Mouse (Mus musculus): ENCODE measurements at regions not wholly inside any gene's neighbourhood (a gene's known extent, or its start where the extent isn't known, plus 50 kb on each side); places are given as distances from the start of the nearest gene placed in this dataset.

GRCm38 (mm10) chr5:51866002-51866401 lies 298.5 kb upstream of the Ppargc1a start:
- intact Hi-C loops (cut with DNase I), result no loop called here
- DNase-seq (ENCODE audit: extremely low spot score in 1 of 2, low spot score in 2 of 2), result no peak

- DNase-seq (ENCODE audit: extremely low spot score in 1 of 2, low spot score in 2 of 2), result no peak
- intact Hi-C loops (cut with DNase I), result no loop called here
Observed at GRCm38 (mm10) chr5:51860496-51860895, 293.0 kb upstream of the Ppargc1a start.

- DNase-seq (ENCODE audit: extremely low spot score in 1 of 2, low spot score in 2 of 2), result no peak
- intact Hi-C loops (cut with DNase I), result no loop called here
Observed at GRCm38 (mm10) chr5:51853456-51854124, 286.1 kb upstream of the Ppargc1a start.

GRCm38 (mm10) chr5:51850091-51850490 lies 282.6 kb upstream of the Ppargc1a start:
- intact Hi-C loops (cut with DNase I), result no loop called here
- no peak for DNase-seq (ENCODE audit: extremely low spot score in 1 of 2, low spot score in 2 of 2)

GRCm38 (mm10) chr5:51849236-51849635 lies 281.7 kb upstream of the Ppargc1a start:
- DNase-seq (ENCODE audit: extremely low spot score in 1 of 2, low spot score in 2 of 2), result no peak
- intact Hi-C loops (cut with DNase I), result no loop called here

- intact Hi-C loops (cut with DNase I), result no loop called here
- no peak for DNase-seq (ENCODE audit: extremely low spot score in 1 of 2, low spot score in 2 of 2)
Observed at GRCm38 (mm10) chr5:51842189-51842588, 274.7 kb upstream of the Ppargc1a start.

GRCm38 (mm10) chr5:51841763-51842162 lies 274.2 kb upstream of the Ppargc1a start:
- DNase-seq (ENCODE audit: extremely low spot score in 1 of 2, low spot score in 2 of 2), result no peak
- intact Hi-C loops (cut with DNase I), result no loop called here

GRCm38 (mm10) chr5:51840638-51841329 lies 273.3 kb upstream of the Ppargc1a start:
- intact Hi-C loops (cut with DNase I), result no loop called here
- DNase-seq (ENCODE audit: extremely low spot score in 1 of 2, low spot score in 2 of 2), result no peak

GRCm38 (mm10) chr5:51839292-51839691 lies 271.8 kb upstream of the Ppargc1a start:
- intact Hi-C loops (cut with DNase I), result no loop called here
- no peak for DNase-seq (ENCODE audit: extremely low spot score in 1 of 2, low spot score in 2 of 2)

GRCm38 (mm10) chr5:51830551-51830950 lies 263.0 kb upstream of the Ppargc1a start:
- intact Hi-C loops (cut with DNase I), result no loop called here

GRCm38 (mm10) chr5:51830015-51830414 lies 262.5 kb upstream of the Ppargc1a start:
- DNase-seq (ENCODE audit: extremely low spot score in 1 of 2, low spot score in 2 of 2), result no peak
- intact Hi-C loops (cut with DNase I), result no loop called here

More at GRCm38 (mm10) chr5:51830551-51830950, 263.0 kb upstream of the Ppargc1a start:
- peak; percentile 3 to 20 for DNase-seq (ENCODE audit: extremely low spot score in 1 of 2, low spot score in 2 of 2)

GRCm38 (mm10) chr5:51829606-51830005 lies 262.1 kb upstream of the Ppargc1a start:
- intact Hi-C loops (cut with DNase I), result no loop called here
- DNase-seq (ENCODE audit: extremely low spot score in 1 of 2, low spot score in 2 of 2), result no peak

GRCm38 (mm10) chr5:51829020-51829419 lies 261.5 kb upstream of the Ppargc1a start:
- intact Hi-C loops (cut with DNase I), result no loop called here

GRCm38 (mm10) chr5:51826269-51826668 lies 258.7 kb upstream of the Ppargc1a start:
- intact Hi-C loops (cut with DNase I), result no loop called here
- no peak for DNase-seq (ENCODE audit: extremely low spot score in 1 of 2, low spot score in 2 of 2)

More at GRCm38 (mm10) chr5:51829020-51829419, 261.5 kb upstream of the Ppargc1a start:
- DNase-seq (ENCODE audit: extremely low spot score in 1 of 2, low spot score in 2 of 2), result no peak

- intact Hi-C loops (cut with DNase I), result no loop called here
- no peak for DNase-seq (ENCODE audit: extremely low spot score in 1 of 2, low spot score in 2 of 2)
Observed at GRCm38 (mm10) chr5:51825584-51826088, 258.1 kb upstream of the Ppargc1a start.

GRCm38 (mm10) chr5:51824731-51825130 lies 257.2 kb upstream of the Ppargc1a start:
- intact Hi-C loops (cut with DNase I), result no loop called here
- no peak for DNase-seq (ENCODE audit: extremely low spot score in 1 of 2, low spot score in 2 of 2)

- DNase-seq (ENCODE audit: extremely low spot score in 1 of 2, low spot score in 2 of 2), result no peak
- intact Hi-C loops (cut with DNase I), result no loop called here
Observed at GRCm38 (mm10) chr5:51823657-51824056, 256.1 kb upstream of the Ppargc1a start.

- no peak for DNase-seq (ENCODE audit: extremely low spot score in 1 of 2, low spot score in 2 of 2)
- intact Hi-C loops (cut with DNase I), result no loop called here
Observed at GRCm38 (mm10) chr5:51816258-51816657, 248.7 kb upstream of the Ppargc1a start.

GRCm38 (mm10) chr5:51811728-51812127 lies 244.2 kb upstream of the Ppargc1a start:
- intact Hi-C loops (cut with DNase I), result no loop called here
- no peak for DNase-seq (ENCODE audit: extremely low spot score in 1 of 2, low spot score in 2 of 2)

GRCm38 (mm10) chr5:51801486-51801885 lies 234.0 kb upstream of the Ppargc1a start:
- intact Hi-C loops (cut with DNase I), result no loop called here
- DNase-seq (ENCODE audit: extremely low spot score in 1 of 2, low spot score in 2 of 2), result no peak
